In the genomic region with DNA sequence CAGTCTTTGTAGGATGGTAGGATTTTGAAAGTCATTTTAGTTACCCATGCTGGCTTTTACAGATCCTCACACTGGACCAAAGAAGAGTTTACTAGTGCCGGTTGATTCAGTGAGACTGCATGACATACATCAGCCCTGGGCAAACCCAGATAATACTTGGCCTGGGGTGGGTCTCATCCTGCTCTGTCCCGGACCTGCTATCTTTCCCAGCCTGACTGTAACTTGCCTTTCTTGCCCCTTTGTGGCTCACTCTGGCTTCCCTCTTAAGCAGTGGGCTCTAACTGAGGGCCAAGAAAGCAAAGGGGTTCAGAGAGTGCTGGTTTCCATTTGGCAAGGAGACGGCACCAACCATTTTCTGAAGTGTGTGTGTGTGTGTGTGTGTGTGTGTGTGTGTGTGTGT, we compare ENCODE assay signal across 21 mouse cellular contexts. TPM values are rescaled to one million over a fixed set of nuclear protein-coding genes. Genes with fewer than 3 reads are reported as not detected.
"Had no signal": no experiment of that assay in that cellular context is flagged by ENCODE, and none has a peak within 500 bp of the region (broad histone marks: within the 10 kb centered on the region; RNA-seq: fewer than 3 reads in every experiment).

No protein-coding gene starts in this region.

- ATAC-seq: lung, postnatal 0 days; midbrain, embryonic 13.5 days; midbrain, embryonic 16.5 days had no signal

- H3K4me1 ChIP-seq: lung, embryonic 15.5 days; midbrain, embryonic 10.5 days; neural tube, embryonic 13.5 days; neural tube, embryonic 15.5 days; stomach, embryonic 15.5 days had no signal

- DNase-seq: lung, adult 2 months; lung, postnatal 14 days; lung, postnatal 4 days; retina, postnatal 1 day; right cerebral cortex, adult 18-20 months; thymus, adult 2 months; thymus, postnatal 25 days; thymus, postnatal 4 days had no signal

- H3K9ac ChIP-seq: liver, embryonic 14.5 days; lung, embryonic 15.5 days; midbrain, embryonic 13.5 days; neural tube, embryonic 13.5 days; neural tube, embryonic 15.5 days; stomach, embryonic 15.5 days had no signal

- H3K27ac ChIP-seq: liver, embryonic 14.5 days; lung, embryonic 15.5 days; midbrain, embryonic 10.5 days; midbrain, embryonic 13.5 days; neural tube, embryonic 13.5 days; neural tube, embryonic 15.5 days; stomach, embryonic 15.5 days; stomach, postnatal 0 days had no signal

- H3K4me2 ChIP-seq: lung, embryonic 15.5 days; midbrain, embryonic 13.5 days; neural tube, embryonic 13.5 days; neural tube, embryonic 15.5 days; stomach, embryonic 15.5 days had no signal

- H3K27me3 ChIP-seq: lung, embryonic 15.5 days; midbrain, embryonic 13.5 days; neural tube, embryonic 13.5 days; stomach, embryonic 15.5 days had no signal

- H3K36me3 ChIP-seq: lung, embryonic 15.5 days; midbrain, embryonic 10.5 days; midbrain, embryonic 13.5 days; neural tube, embryonic 13.5 days; neural tube, embryonic 15.5 days; stomach, embryonic 15.5 days had no signal

- H3K4me3 ChIP-seq: lung, embryonic 15.5 days; megakaryocyte, embryonic 14.5 days; midbrain, embryonic 10.5 days; midbrain, embryonic 13.5 days; myocyte; neural tube, embryonic 13.5 days; neural tube, embryonic 15.5 days; stomach, embryonic 15.5 days had no signal

- H3K9me3 ChIP-seq: lung, embryonic 15.5 days; megakaryocyte, embryonic 14.5 days; midbrain, embryonic 10.5 days; midbrain, embryonic 13.5 days; neural tube, embryonic 13.5 days; neural tube, embryonic 15.5 days; stomach, embryonic 15.5 days had no signal

RNA-seq across cellular contexts. Expression of a gene that starts 15.8 kb away (rescaled TPM):
- polyA plus RNA-seq: midbrain, embryonic 10.5 days; midbrain, embryonic 13.5 days; midbrain, embryonic 16.5 days; myocyte; neural tube, embryonic 11.5 days; neural tube, embryonic 13.5 days; neural tube, embryonic 15.5 days had no signal

RNA-seq across cellular contexts. Expression of a gene that starts 37.8 kb away (rescaled TPM):
- polyA plus RNA-seq: lung, adult 2 months; lung, embryonic 15.5 days; midbrain, embryonic 10.5 days; midbrain, embryonic 13.5 days; myocyte; neural tube, embryonic 11.5 days; neural tube, embryonic 13.5 days; neural tube, embryonic 15.5 days had no signal

RNA-seq across cellular contexts. Expression of a gene that starts 49.3 kb away (rescaled TPM):
- polyA plus RNA-seq: myocyte had no signal
